Mouse (Mus musculus) brain, embryonic 14.5 days (tissue): ENCODE results near the gene Styx.

Source experiments
- CTCF ChIP-seq: fragments of 200-500 bp; IDR thresholded peaks from 2 replicates; pipeline ENCODE4 v1.5.1; 2012; ENCODE audit warnings: inconsistent platforms, mild to moderate bottlenecking, moderate library complexity, borderline replicate concordance; ENCODE audit not compliant: insufficient read depth, insufficient read length; ENCODE audit errors: extremely low read depth
- POLR2A ChIP-seq: fragments of 200-500 bp; IDR thresholded peaks from 2 replicates; pipeline ENCODE4 v1.6.1; 2012; ENCODE audit warnings: mild to moderate bottlenecking, inconsistent platforms, borderline replicate concordance; ENCODE audit not compliant: poor library complexity, insufficient read depth, insufficient read length, severe bottlenecking; ENCODE audit errors: extremely low read depth

GRCm38 (mm10) chr14:45380756-45381155, 29.9 kb downstream of the Styx start:
- TF ChIP-seq CTCF (no peak), POLR2A (no peak)
